Mouse (Mus musculus): ENCODE data around the gene Zkscan14. TPM values are rescaled to one million over a fixed set of nuclear protein-coding genes. Genes with fewer than 3 reads are reported as not detected.

The Zkscan14 gene
- total RNA-seq, 2 experiments from 2014 or later: 6.5 to 7.3 TPM

GRCm38 (mm10) chr5:145202446-145202845 is 778 bp upstream of the Zkscan14 start:
- DNase-seq: no peak

GRCm38 (mm10) chr5:145200387-145200786 is 1.3 kb downstream of the Zkscan14 start:
- DNase-seq: no peak

GRCm38 (mm10) chr5:145191962-145192361 is 9.7 kb downstream of the Zkscan14 start, which contains the start of gene Atp5j2:
Gene Atp5j2, minus strand, starts transcription at chr5:145192062.
- no peak for DNase-seq

- DNase-seq: peak; percentile 95 to 96
These were observed 10.5 kb downstream of the Zkscan14 start for GRCm38 (mm10) chr5:145190875-145191798.

GRCm38 (mm10) chr5:145190373-145190772 is 11.3 kb downstream of the Zkscan14 start:
- no peak for DNase-seq

- no peak for DNase-seq
These were observed 12.3 kb downstream of the Zkscan14 start for GRCm38 (mm10) chr5:145189416-145189815.

- DNase-seq: no peak
These were observed 16.4 kb downstream of the Zkscan14 start for GRCm38 (mm10) chr5:145185244-145185643.

GRCm38 (mm10) chr5:145178461-145178980 is 23.1 kb downstream of the Zkscan14 start:
- peak; percentile 26 to 40 for DNase-seq

GRCm38 (mm10) chr5:145167306-145167661 is 34.4 kb downstream of the Zkscan14 start:
- DNase-seq: no peak

GRCm38 (mm10) chr5:145166536-145167305 is 34.9 kb downstream of the Zkscan14 start, which contains the start of the genes Ptcd1 and Cpsf4:
Gene Ptcd1, minus strand, starts transcription at chr5:145167108.
Gene Cpsf4, plus strand, starts transcription at chr5:145167213.
- DNase-seq: peak; percentile 99 to 100

GRCm38 (mm10) chr5:145165184-145165583 is 36.5 kb downstream of the Zkscan14 start:
- no peak for DNase-seq

- DNase-seq: peak; percentile 13 to 27
These were observed 37.0 kb downstream of the Zkscan14 start for GRCm38 (mm10) chr5:145164710-145165109.

- DNase-seq: no peak
These were observed 40.3 kb downstream of the Zkscan14 start for GRCm38 (mm10) chr5:145161361-145161760.

- DNase-seq: no peak
These were observed 49.0 kb downstream of the Zkscan14 start for GRCm38 (mm10) chr5:145152690-145153089.

GRCm38 (mm10) chr5:145149294-145149693 is 52.4 kb downstream of the Zkscan14 start:
- no peak for DNase-seq

- DNase-seq: no peak
These were observed 53.9 kb downstream of the Zkscan14 start for GRCm38 (mm10) chr5:145147748-145148147.

Other genes with a start within 250 kb of the Zkscan14 start
- 10 to 100 TPM; 27.6 to 36.2 TPM for gene Smurf1, start 236.0 kb downstream of the Zkscan14 start, total RNA-seq (2021)
- gene Gm4871, start 169.1 kb downstream of the Zkscan14 start, total RNA-seq (2021): not detected
- gene 1700018F24Rik, start 158.9 kb downstream of the Zkscan14 start, total RNA-seq (2021): not detected
- 10 to 100 TPM; 61.4 to 63.8 TPM for gene Arpc1a, start 118.0 kb downstream of the Zkscan14 start, total RNA-seq (2021)
- not detected for gene Kpna7, start 117.8 kb downstream of the Zkscan14 start, total RNA-seq (2021)
- gene Arpc1b, start 87.7 kb downstream of the Zkscan14 start, total RNA-seq (2021): 10 to 100 TPM; 65.3 to 67.4 TPM
- gene Pdap1, start 61.6 kb downstream of the Zkscan14 start, total RNA-seq (2021): 10 to 100 TPM; 39.3 to 40.2 TPM
- 10 to 100 TPM; 57.0 to 58.9 TPM for gene Bud31, start 61.5 kb downstream of the Zkscan14 start, total RNA-seq (2021)
- gene Ptcd1, start 34.8 kb downstream of the Zkscan14 start, total RNA-seq (2021): 10 to 100 TPM; 30.0 to 31.3 TPM
- 10 to 100 TPM; 11.4 to 12.9 TPM for gene Cpsf4, start 34.7 kb downstream of the Zkscan14 start, total RNA-seq (2021)
- 1,000 to 10,000 TPM; 1,105 to 1,150 TPM for gene Atp5j2, start 9.8 kb downstream of the Zkscan14 start, total RNA-seq (2021)
- gene Zkscan5, start 2.7 kb upstream of the Zkscan14 start, total RNA-seq (2021): 10 to 100 TPM in 1 of 2 experiments, 1 to 10 TPM in 1; 9.5 to 10.0 TPM
- 10 to 100 TPM; 30.7 to 32.6 TPM for gene Zfp655, start 29.8 kb upstream of the Zkscan14 start, total RNA-seq (2021)
- gene Zscan25, start 78.6 kb upstream of the Zkscan14 start, total RNA-seq (2021): 10 to 100 TPM; 10.7 to 11.2 TPM
- gene Cyp3a57, start 143.4 kb upstream of the Zkscan14 start, total RNA-seq (2021): not detected